Mouse (Mus musculus): ENCODE measurements at regions not wholly inside any gene's neighbourhood (a gene's known extent, or its start where the extent isn't known, plus 50 kb on each side); places are given as distances from the start of the nearest gene placed in this dataset.
"Not testable (repeated sequence)": the region's sequence is repeated elsewhere in the genome, so short reads cannot be mapped to it uniquely, and the experiment has no call there.

- Histone ChIP-seq H3K27me3 (ENCODE audit: control insufficient read depth, insufficient read depth, low read length) (no peaks in the 10 kb centered on the region), H3K4me1 (replicated peaks; ENCODE audit: control insufficient read depth, insufficient read depth, low read length) (no peaks in the 10 kb centered on the region), H3K36me3 (replicated peaks; ENCODE audit: control insufficient read depth, insufficient read depth) (no peaks in the 10 kb centered on the region), H3K9me3 (ENCODE audit: control insufficient read depth, low read length) (no peaks in the 10 kb centered on the region), H3K4me3 (replicated peaks; ENCODE audit: low read length) (no peak overlapping the region), H3K4me2 (replicated peaks) (no peak overlapping the region), H3K9ac (no peak overlapping the region), H3K27ac (no peak overlapping the region)
- DNase-seq (ENCODE audit: low spot score) (no peak), ATAC-seq (ENCODE audit: low FRiP score) (no peak)
- whole genome bisulfite sequencing: 91% methylated on average over 5 of the region's 5 CpGs
Observed at GRCm38 (mm10) chr2:149283274-149283673, 121.6 kb upstream of the Cst10 start.

GRCm38 (mm10) chr2:149284199-149284598, 120.7 kb upstream of the Cst10 start:
- Histone ChIP-seq H3K9me3 (ENCODE audit: control insufficient read depth, low read length) (no peaks in the 10 kb centered on the region), H3K27ac (no peak overlapping the region), H3K4me2 (replicated peaks) (no peak overlapping the region), H3K27me3 (ENCODE audit: control insufficient read depth, insufficient read depth, low read length) (no peaks in the 10 kb centered on the region), H3K4me1 (replicated peaks; ENCODE audit: control insufficient read depth, insufficient read depth, low read length) (no peaks in the 10 kb centered on the region), H3K9ac (no peak overlapping the region), H3K36me3 (replicated peaks; ENCODE audit: control insufficient read depth, insufficient read depth) (no peaks in the 10 kb centered on the region), H3K4me3 (replicated peaks; ENCODE audit: low read length) (no peak overlapping the region)
- WGBS: 71% methylated on average over 1 of the region's 1 CpGs
- ATAC-seq (ENCODE audit: low FRiP score) (no peak), DNase-seq (ENCODE audit: low spot score) (no peak)

GRCm38 (mm10) chr2:149296936-149297335, 107.9 kb upstream of the Cst10 start:
- not testable (repeated sequence) for H3K4me1 ChIP-seq (replicated peaks; ENCODE audit: control insufficient read depth, insufficient read depth, low read length); H3K36me3 ChIP-seq (replicated peaks; ENCODE audit: control insufficient read depth, insufficient read depth); H3K27me3 ChIP-seq (ENCODE audit: control insufficient read depth, insufficient read depth, low read length); H3K4me3 ChIP-seq (replicated peaks; ENCODE audit: low read length); ATAC-seq (ENCODE audit: low FRiP score); H3K27ac ChIP-seq; H3K4me2 ChIP-seq (replicated peaks); H3K9ac ChIP-seq; DNase-seq (ENCODE audit: low spot score)
- WGBS: 95% methylated on average over 2 of the region's 2 CpGs
- peaks cover 17% of the 10 kb centered on the region; the same call in 1 of the 2 replicates for H3K9me3 ChIP-seq (ENCODE audit: control insufficient read depth, low read length)

GRCm38 (mm10) chr2:149305553-149305952, 99.3 kb upstream of the Cst10 start:
- 93% methylated on average over 1 of the region's 1 CpGs for WGBS
- Histone ChIP-seq H3K36me3 (replicated peaks; ENCODE audit: control insufficient read depth, insufficient read depth) (no peaks in the 10 kb centered on the region), H3K4me3 (replicated peaks; ENCODE audit: low read length) (no peak overlapping the region), H3K4me2 (replicated peaks) (no peak overlapping the region), H3K27ac (no peak overlapping the region), H3K4me1 (replicated peaks; ENCODE audit: control insufficient read depth, insufficient read depth, low read length) (no peaks in the 10 kb centered on the region), H3K27me3 (ENCODE audit: control insufficient read depth, insufficient read depth, low read length) (no peaks in the 10 kb centered on the region), H3K9ac (no peak overlapping the region), H3K9me3 (ENCODE audit: control insufficient read depth, low read length) (peaks cover 22% of the 10 kb centered on the region; the same call in 1 of the 2 replicates)
- no peak for DNase-seq (ENCODE audit: low spot score)
- ATAC-seq (ENCODE audit: low FRiP score): no peak

GRCm38 (mm10) chr2:149350239-149350811, 54.5 kb upstream of the Cst10 start:
- Histone ChIP-seq H3K9ac (no peak overlapping the region), H3K9me3 (ENCODE audit: control insufficient read depth, low read length) (no peaks in the 10 kb centered on the region), H3K27ac (no peak overlapping the region), H3K4me3 (replicated peaks; ENCODE audit: low read length) (no peak overlapping the region), H3K27me3 (ENCODE audit: control insufficient read depth, insufficient read depth, low read length) (no peaks in the 10 kb centered on the region), H3K36me3 (replicated peaks; ENCODE audit: control insufficient read depth, insufficient read depth) (no peaks in the 10 kb centered on the region), H3K4me2 (replicated peaks) (no peak overlapping the region), H3K4me1 (replicated peaks; ENCODE audit: control insufficient read depth, insufficient read depth, low read length) (no peaks in the 10 kb centered on the region)
- DNase-seq (ENCODE audit: low spot score) (peak; percentile 84), ATAC-seq (ENCODE audit: low FRiP score) (peak; percentile 88)
- WGBS: 23% methylated on average over 3 of the region's 3 CpGs
